Mouse (Mus musculus) thymus, adult 2 months (tissue): ENCODE results near the gene Smo. TPM values are rescaled to one million over a fixed set of nuclear protein-coding genes. Genes with fewer than 3 reads are reported as not detected.

Source experiments
- DNase-seq: peaks from one replicate; pipeline ENCODE4 v3.0.0; 2021
- H3K27ac ChIP-seq: fragments of 200-500 bp; 2 replicates; pipeline ENCODE4 v1.5.1; 2012; ENCODE audit warnings: low read length, control low read depth; ENCODE audit not compliant: control insufficient read depth, insufficient read depth
- H3K27me3 ChIP-seq: fragments of 200-500 bp; 2 replicates; pipeline ENCODE4 v1.6.1; 2012; ENCODE audit warnings: mild to moderate bottlenecking, low read length, moderate library complexity, mixed read lengths; ENCODE audit not compliant: control insufficient read depth, insufficient read depth
- H3K36me3 ChIP-seq: fragments of 200-500 bp; 2 replicates; pipeline ENCODE4 v1.6.1; 2012; ENCODE audit warnings: mild to moderate bottlenecking, low read length, moderate library complexity; ENCODE audit not compliant: control insufficient read depth, insufficient read depth
- H3K4me1 ChIP-seq: fragments of 200-500 bp; replicated peaks from 2 replicates; pipeline ENCODE4 v1.6.1; 2012; ENCODE audit warnings: low read length; ENCODE audit not compliant: control insufficient read depth, insufficient read depth
- H3K4me3 ChIP-seq: fragments of 200-500 bp; 2 replicates; pipeline ENCODE4 v1.5.1; 2012; ENCODE audit warnings: mild to moderate bottlenecking, low read length, control low read depth, moderate library complexity; ENCODE audit not compliant: control insufficient read depth, insufficient read depth
- CTCF ChIP-seq: fragments of 200-500 bp; IDR thresholded peaks from 2 replicates; pipeline ENCODE4 v1.5.1; 2012; ENCODE audit warnings: mild to moderate bottlenecking, control low read depth, low read length, moderate library complexity, borderline replicate concordance; ENCODE audit not compliant: control insufficient read depth, poor library complexity, insufficient read depth; ENCODE audit errors: extremely low read depth
- POLR2A ChIP-seq: fragments of 200-500 bp; IDR thresholded peaks from 2 replicates; pipeline ENCODE4 v1.6.1; 2012; ENCODE audit warnings: mild to moderate bottlenecking, low read length, control low read depth, moderate library complexity; ENCODE audit not compliant: control insufficient read depth, poor library complexity, insufficient read depth; ENCODE audit errors: extremely low read depth
- WGBS: fragments of 180-500 bp; shearing (Covaris S2); methylation state at CpG from one replicate; pipeline ENCODE4 v1.1.7; 2018; 5-methylcytosine and 5-hydroxymethylcytosine counted together
- polyA plus RNA-seq: library from polyadenylated mRNA; depleted of rRNA; stranded (reverse); fragments of >200 nt; gene quantifications from 2 replicates; pipeline ENCODE4 v1.2.3, GENCODE M21; 2012; rRNA removed

Smo gene
- polyA plus RNA-seq, 1 experiment = 48.9 TPM

DNA sequence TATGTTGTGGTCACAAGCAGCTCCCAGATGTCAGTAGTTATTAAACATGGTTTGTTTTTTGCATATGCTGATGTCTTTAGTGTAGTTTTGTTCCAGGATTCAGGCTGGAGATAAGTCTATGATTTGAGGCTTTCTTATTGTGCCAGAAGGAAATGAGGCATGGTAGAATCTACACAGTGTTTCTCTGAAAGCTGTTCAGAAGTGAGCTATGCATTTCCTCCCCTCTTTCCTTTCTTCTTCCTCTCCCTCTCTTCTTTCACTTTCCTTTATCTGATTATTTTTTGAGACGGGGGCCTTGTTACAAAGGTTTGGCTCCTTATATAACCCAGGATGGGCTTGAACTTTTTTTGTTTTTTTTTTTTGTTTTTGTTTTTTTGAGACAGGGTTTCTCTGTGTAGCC lies 58.2 kb downstream of the Smo start:
- Histone ChIP-seq H3K27ac (no peak overlapping the region), H3K4me1 (peaks cover 2% of the 10 kb centered on the region; the same call in 1 of the 2 replicates), H3K27me3 (no peaks in the 10 kb centered on the region), H3K36me3 (no peaks in the 10 kb centered on the region), H3K4me3 (no peak overlapping the region)
- TF ChIP-seq POLR2A = no peak
- no peak for TF ChIP-seq CTCF
- 6% methylated on average over 1 of the region's 1 CpGs for WGBS
- no peak for DNase-seq

DNA sequence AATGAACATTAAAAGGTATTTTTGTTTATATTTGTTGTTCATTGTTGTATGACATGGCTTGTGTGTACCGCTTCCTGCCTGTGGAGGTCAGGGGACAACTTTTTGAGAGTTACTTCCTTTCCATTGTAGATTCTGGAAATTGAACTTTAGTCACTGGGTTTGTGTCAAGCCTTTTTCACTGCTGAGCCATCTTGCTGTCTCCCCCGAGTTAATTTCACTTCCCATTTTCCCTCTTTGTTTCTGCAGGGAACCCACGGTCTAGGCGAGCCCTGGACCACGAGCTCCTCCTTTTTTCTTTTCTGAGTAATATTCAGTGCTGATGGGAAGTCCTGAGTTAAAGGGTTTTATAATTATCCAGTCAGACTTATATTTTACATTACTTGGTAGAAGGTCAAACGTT lies 59.3 kb downstream of the Smo start:
- TF ChIP-seq POLR2A (no peak), CTCF (no peak)
- no peaks in the 10 kb centered on the region for H3K27me3 ChIP-seq
- no peak overlapping the region for H3K4me3 ChIP-seq
- peaks cover 2% of the 10 kb centered on the region; the same call in 1 of the 2 replicates for H3K4me1 ChIP-seq
- no peaks in the 10 kb centered on the region for H3K36me3 ChIP-seq
- no peak overlapping the region for H3K27ac ChIP-seq
- 66% methylated on average over 6 of the region's 6 CpGs for WGBS
- DNase-seq = no peak

DNA sequence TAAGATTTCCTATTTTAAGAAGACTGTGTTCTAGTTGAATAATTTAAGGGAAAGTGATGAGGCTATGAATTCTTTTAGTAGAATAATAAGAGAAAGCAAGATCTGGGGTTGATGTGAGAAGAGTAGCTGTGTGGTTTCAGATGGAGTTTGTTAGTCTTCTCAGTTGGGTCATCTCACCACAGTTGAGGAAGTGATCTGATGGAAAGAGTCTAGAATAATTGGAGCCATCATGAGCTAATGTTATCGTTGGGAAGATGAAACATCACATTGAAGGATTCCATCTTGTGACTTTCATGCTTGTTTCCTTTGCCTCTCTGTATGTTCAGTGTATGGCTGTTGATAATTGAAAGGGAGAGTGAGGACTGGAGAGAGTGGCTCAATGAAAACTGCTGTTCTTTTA lies 67.7 kb downstream of the Smo start:
- Histone ChIP-seq H3K4me1 (no peaks in the 10 kb centered on the region), H3K27me3 (no peaks in the 10 kb centered on the region), H3K27ac (no peak overlapping the region), H3K4me3 (no peak overlapping the region), H3K36me3 (no peaks in the 10 kb centered on the region)
- DNase-seq = no peak
- no peak for TF ChIP-seq CTCF
- no peak for TF ChIP-seq POLR2A
- 91% methylated on average over 1 of the region's 1 CpGs for WGBS

DNA sequence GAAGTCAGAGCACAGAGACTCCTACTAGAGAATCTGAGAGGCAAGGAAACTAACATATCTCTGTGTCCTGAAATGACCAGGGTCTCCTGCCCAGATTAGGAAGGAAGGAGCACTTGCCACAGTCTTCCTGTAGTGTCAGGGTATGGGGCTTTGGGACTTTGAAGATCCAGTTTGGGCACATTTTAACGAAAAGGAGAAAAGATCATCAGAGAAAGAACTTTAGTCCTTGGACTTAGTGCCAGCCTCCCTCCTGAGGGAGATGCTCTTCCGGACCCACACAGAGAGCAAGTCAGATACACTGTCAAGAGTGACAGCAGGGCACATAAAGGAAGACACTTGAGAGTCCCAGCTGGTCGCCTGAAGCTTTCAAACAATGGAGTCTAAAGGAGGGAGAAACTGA lies 68.7 kb downstream of the Smo start:
- Histone ChIP-seq H3K4me1 (no peaks in the 10 kb centered on the region), H3K36me3 (no peaks in the 10 kb centered on the region), H3K4me3 (no peak overlapping the region), H3K27me3 (no peaks in the 10 kb centered on the region), H3K27ac (no peak overlapping the region)
- TF ChIP-seq POLR2A (no peak), CTCF (no peak)
- no peak for DNase-seq
- WGBS = 60% methylated on average over 3 of the region's 3 CpGs

DNA sequence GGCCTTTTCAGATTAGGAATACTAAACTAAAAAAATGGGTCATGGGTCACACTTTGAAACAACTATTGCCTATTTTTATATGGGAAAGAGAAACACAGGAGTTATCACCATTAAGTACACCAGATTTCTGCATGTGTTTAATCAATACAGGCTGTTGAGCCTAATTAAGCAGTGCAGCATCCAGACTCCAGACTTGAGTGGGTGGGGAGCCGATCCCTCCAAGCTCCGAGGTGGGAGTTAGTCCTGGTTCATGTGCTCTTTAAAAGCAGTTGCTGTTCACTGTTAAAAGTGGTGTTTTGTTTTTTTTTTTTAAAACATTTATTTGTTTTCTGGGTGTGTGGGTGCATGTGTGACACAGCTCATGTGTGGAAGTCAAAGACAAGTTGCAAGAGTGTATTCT lies 70.1 kb downstream of the Smo start:
- WGBS = 95% methylated on average over 2 of the region's 2 CpGs

More for the DNA sequence above, 70.1 kb downstream of the Smo start:
- DNase-seq = no peak
- Histone ChIP-seq H3K27ac (no peak overlapping the region), H3K4me3 (no peak overlapping the region), H3K36me3 (no peaks in the 10 kb centered on the region), H3K27me3 (no peaks in the 10 kb centered on the region), H3K4me1 (no peaks in the 10 kb centered on the region)
- TF ChIP-seq POLR2A (no peak), CTCF (no peak)

Other genes starting within 250 kb of the Smo start
- 2.9 and 3.0 TPM in 2 replicates for gene Kcp, start 227.6 kb upstream of the Smo start, polyA plus RNA-seq
- gene Irf5, start 208.9 kb upstream of the Smo start, polyA plus RNA-seq = 37.3 and 46.4 TPM in 2 replicates
- gene Tnpo3, start 125.6 kb upstream of the Smo start, polyA plus RNA-seq = 62.6 and 63.7 TPM in 2 replicates
- gene Tspan33, start 41.3 kb upstream of the Smo start, polyA plus RNA-seq = 4.6 and 6.1 TPM in 2 replicates
- 35.3 and 44.1 TPM in 2 replicates for gene Ahcyl2, start 32.5 kb downstream of the Smo start, polyA plus RNA-seq
- 4.9 and 6.6 TPM in 2 replicates for gene Strip2, start 181.5 kb downstream of the Smo start, polyA plus RNA-seq